Mouse (Mus musculus): ENCODE measurements around the gene Zfp991.
"Not testable (repeated sequence)": the region's sequence is repeated elsewhere in the genome, so short reads cannot be mapped to it uniquely, and the experiment has no call there.

DNA sequence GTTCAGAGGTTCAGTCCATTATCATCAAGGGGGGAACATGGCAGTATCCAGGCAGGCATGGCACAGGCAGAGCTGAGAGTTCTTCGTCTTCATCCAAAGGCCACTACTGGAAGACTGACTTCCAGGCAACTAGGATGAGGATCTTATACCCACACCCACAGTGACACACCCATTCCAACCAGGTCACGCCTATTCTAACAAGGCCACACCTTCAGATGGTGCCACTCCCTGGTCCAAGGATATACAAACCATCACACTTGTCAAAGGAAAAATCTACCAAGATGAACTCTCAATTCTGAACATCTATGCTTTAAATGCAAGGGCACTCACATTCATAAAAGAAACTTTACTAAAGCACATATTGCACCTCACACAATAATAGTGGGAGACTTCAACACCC, 36.2 kb upstream of the Zfp991 start:
- TF ChIP-seq EP300, CTCF (IDR thresholded peaks at IDR 0.05): not testable (repeated sequence)
